8 mouse cellular contexts compared by ENCODE assay signal in genomic region chr13:45001911-45002615, GRCm38 (mm10). TPM values are rescaled to one million over a fixed set of nuclear protein-coding genes. Genes with fewer than 3 reads are reported as not detected.
DNase-seq lines count a peak whose midpoint lies in the region; ATAC-seq and TF ChIP-seq lines count a peak whose summit lies in the region.

Gene Dtnbp1 (minus strand): TSS chr13:45002147.

- TF ChIP-seq EP300 in liver, postnatal 0 days (IDR thresholded peaks at IDR 0.05; ENCODE audit: low read depth) = no peak

- H3K9ac ChIP-seq in forebrain, embryonic 11.5 days (ENCODE audit: low read length) = peak within 1 kb of the TSS; percentile 83
- peak within 1 kb of the TSS; percentile 95 for H3K9ac ChIP-seq in heart, embryonic 16.5 days (ENCODE audit: low read length)
- H3K9ac ChIP-seq in liver, postnatal 0 days (replicated peaks) = peak within 1 kb of the TSS; percentile 87
- peak within 1 kb of the TSS; percentile 75 for H3K9ac ChIP-seq in neural tube, embryonic 14.5 days (replicated peaks; ENCODE audit: low read depth, low read length)

- H3K27me3 ChIP-seq in forebrain, embryonic 11.5 days (ENCODE audit: control insufficient read depth, insufficient read depth, low read length) = no peaks in the 10 kb centered on the region
- H3K27me3 ChIP-seq in heart, embryonic 16.5 days (ENCODE audit: control insufficient read depth, insufficient read depth, low read length) = no peaks in the 10 kb centered on the region
- H3K27me3 ChIP-seq in liver, postnatal 0 days (ENCODE audit: insufficient read depth, low read length) = no peaks in the 10 kb centered on the region
- no peaks in the 10 kb centered on the region for H3K27me3 ChIP-seq in neural tube, embryonic 14.5 days (ENCODE audit: control insufficient read depth, insufficient read depth, low read length)

- H3K4me3 ChIP-seq in forebrain, embryonic 11.5 days (ENCODE audit: low read depth, low read length) = peak within 1 kb of the TSS; percentile 79
- peak within 1 kb of the TSS; percentile 91 for H3K4me3 ChIP-seq in heart, embryonic 16.5 days (ENCODE audit: low read length)
- H3K4me3 ChIP-seq in liver, postnatal 0 days (ENCODE audit: low read depth, low read length) = peak within 1 kb of the TSS; percentile 82
- peak within 1 kb of the TSS; percentile 82 for H3K4me3 ChIP-seq in neural tube, embryonic 14.5 days (ENCODE audit: low read depth, low read length)

- H3K27ac ChIP-seq in forebrain, embryonic 11.5 days (ENCODE audit: low read depth, low read length) = no peak within 1 kb of the TSS
- H3K27ac ChIP-seq in heart, embryonic 16.5 days (ENCODE audit: low read length) = peak within 1 kb of the TSS; percentile 90
- H3K27ac ChIP-seq in liver, postnatal 0 days (ENCODE audit: low read depth) = peak within 1 kb of the TSS; percentile 96
- peak within 1 kb of the TSS; percentile 56 for H3K27ac ChIP-seq in neural tube, embryonic 14.5 days (ENCODE audit: low read depth, low read length)

- H3K4me1 ChIP-seq in forebrain, embryonic 11.5 days (replicated peaks; ENCODE audit: control insufficient read depth, insufficient read depth, low read length) = peaks cover 5% of the 10 kb centered on the region; the same call in 1 of the 2 replicates
- peaks cover 33% of the 10 kb centered on the region for H3K4me1 ChIP-seq in heart, embryonic 16.5 days (ENCODE audit: control insufficient read depth, insufficient read depth, low read length)
- H3K4me1 ChIP-seq in liver, postnatal 0 days (ENCODE audit: insufficient read depth) = peaks cover 7% of the 10 kb centered on the region
- peaks cover 6% of the 10 kb centered on the region; the same call in 1 of the 2 replicates for H3K4me1 ChIP-seq in neural tube, embryonic 14.5 days (ENCODE audit: control insufficient read depth, insufficient read depth, low read length)

- 1% methylated on average over 47 of the region's 68 CpGs for WGBS in forebrain, embryonic 11.5 days
- WGBS in heart, embryonic 16.5 days = under 1% methylated on average over 66 of the region's 68 CpGs
- 4% methylated on average over 57 of the region's 68 CpGs for WGBS in liver, postnatal 0 days (ENCODE audit: insufficient replicate concordance)
- WGBS in neural tube, embryonic 14.5 days = 1% methylated on average over 43 of the region's 68 CpGs

- peak; percentile 88 for ATAC-seq in forebrain, embryonic 11.5 days (replicated peaks; ENCODE audit: low FRiP score)
- ATAC-seq in heart, embryonic 16.5 days (replicated peaks; ENCODE audit: extremely low read depth, insufficient read depth, low FRiP score) = peak; percentile 91
- ATAC-seq in liver, postnatal 0 days = peak; percentile 87
- peak; percentile 84 for ATAC-seq in neural tube, embryonic 14.5 days (ENCODE audit: low read depth)

- no peaks in the 10 kb centered on the region for H3K36me3 ChIP-seq in forebrain, embryonic 11.5 days (ENCODE audit: control insufficient read depth, insufficient read depth, low read length)
- peaks cover 2% of the 10 kb centered on the region; the same call in 1 of the 2 replicates for H3K36me3 ChIP-seq in heart, embryonic 16.5 days (ENCODE audit: control insufficient read depth, insufficient read depth)
- H3K36me3 ChIP-seq in liver, postnatal 0 days (replicated peaks; ENCODE audit: insufficient read depth, low read length) = peaks cover 3% of the 10 kb centered on the region; the same call in 1 of the 2 replicates
- no peaks in the 10 kb centered on the region for H3K36me3 ChIP-seq in neural tube, embryonic 14.5 days (ENCODE audit: control insufficient read depth, insufficient read depth, low read length)

- H3K4me2 ChIP-seq in forebrain, embryonic 11.5 days (ENCODE audit: low read depth, low read length, severe bottlenecking) = peak within 1 kb of the TSS; percentile 84
- peak within 1 kb of the TSS; percentile 87 for H3K4me2 ChIP-seq in heart, embryonic 16.5 days (ENCODE audit: low read depth, low read length)
- peak within 1 kb of the TSS; percentile 96 for H3K4me2 ChIP-seq in liver, postnatal 0 days (ENCODE audit: low read depth, low read length)
- peak within 1 kb of the TSS; percentile 46 for H3K4me2 ChIP-seq in neural tube, embryonic 14.5 days (ENCODE audit: low read depth, low read length)

- peak; percentile 32; the same call in 1 of the 2 replicates for TF ChIP-seq CTCF in liver, postnatal 0 days (IDR thresholded peaks at IDR 0.05; ENCODE audit: low read depth)

- DNase-seq in CD8-positive naive resting alpha-beta T cell, adult 2 months (ENCODE audit: low read depth in 2 of 2, low spot score in 2 of 2) = peak; percentile 52 to 64
- peak; percentile 46 for DNase-seq in c-Kit-positive CD71-negative TER-119-negative erythroid progenitor cells, embryonic 14.5 days (ENCODE audit: low read depth)
- DNase-seq in forebrain, embryonic 11.5 days (ENCODE audit: low spot score) = peak; percentile 84
- peak; percentile 71 to 91 for DNase-seq in kidney, postnatal 36 days
- peak; percentile 85 for DNase-seq in liver, postnatal 0 days
- peak; percentile 89 for DNase-seq in testis, postnatal 10 days (ENCODE audit: low spot score)

- no peaks in the 10 kb centered on the region for H3K9me3 ChIP-seq in forebrain, embryonic 11.5 days (ENCODE audit: control insufficient read depth, low read length)
- H3K9me3 ChIP-seq in heart, embryonic 16.5 days (replicated peaks; ENCODE audit: control insufficient read depth, low read length) = no peaks in the 10 kb centered on the region
- no peaks in the 10 kb centered on the region for H3K9me3 ChIP-seq in liver, postnatal 0 days (ENCODE audit: low read length)
- no peaks in the 10 kb centered on the region for H3K9me3 ChIP-seq in neural tube, embryonic 14.5 days (ENCODE audit: control insufficient read depth, low read length)

RNA-seq across cellular contexts. Expression of gene Dtnbp1, which starts in this region (rescaled TPM):
- polyA plus RNA-seq in forebrain, embryonic 11.5 days (2014; fragmentation: Nextera tagmentation; extraction: Ambion mirVana) = 73.3 and 87.6 TPM in 2 replicates
- polyA plus RNA-seq in heart, embryonic 16.5 days (2015; fragmentation: Nextera tagmentation; extraction: Ambion mirVana) = 100 and 110 TPM in 2 replicates
- 34.2 and 40.5 TPM in 2 replicates for polyA plus RNA-seq in liver, postnatal 0 days (2015; fragmentation: Nextera tagmentation; extraction: Ambion mirVana)
- polyA plus RNA-seq in neural tube, embryonic 14.5 days (2014; fragmentation: Nextera tagmentation; extraction: Ambion mirVana) = 123 and 148 TPM in 2 replicates

Comparison
In these comparisons a context has a peak if more than half of its experiments do, and no peak if none do; other contexts are left out.
1. H3K4me2 ChIP-seq: peak in every context shown above with its lines; median percentile 96 in liver, postnatal 0 days; 87 in heart, embryonic 16.5 days; 84 in forebrain, embryonic 11.5 days; 46 in neural tube, embryonic 14.5 days.